Mouse (Mus musculus): ENCODE results near the gene Slc5a2.

DNA sequence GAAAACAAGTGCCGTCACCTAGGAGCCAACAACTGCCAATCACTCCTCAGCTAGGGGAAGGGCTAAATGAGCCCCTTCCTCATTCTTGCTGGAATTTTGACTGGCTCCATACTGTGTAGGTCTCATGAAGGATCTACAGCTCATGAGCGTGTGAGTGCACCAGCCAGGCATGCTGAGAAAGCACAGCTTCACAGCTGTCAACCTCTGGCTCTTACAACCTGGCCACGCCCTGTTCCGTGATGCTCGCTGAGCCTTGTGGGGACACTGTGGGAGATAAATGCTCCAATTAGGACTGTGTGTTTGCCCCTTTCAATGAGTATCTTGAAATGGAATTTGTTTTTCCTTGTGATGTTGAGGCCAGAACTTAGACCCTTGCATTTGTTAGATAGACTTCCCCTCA, 15.5 kb upstream of the Slc5a2 start:
- no peak for TF ChIP-seq POLR2A (IDR thresholded peaks at IDR 0.05; ENCODE audit: insufficient read depth, low read depth, low read length)
- TF ChIP-seq CTCF (IDR thresholded peaks at IDR 0.05), result no peak
- no peak for TF ChIP-seq EP300 (IDR thresholded peaks at IDR 0.05; ENCODE audit: insufficient read depth, low read depth, low read length)
